Mouse (Mus musculus) gastrocnemius, adult 8-10 months (tissue): ENCODE data around the gene Pecr. TPM values are rescaled to one million over a fixed set of nuclear protein-coding genes. Genes with fewer than 3 reads are reported as not detected.
"Not testable (repeated sequence)": the region's sequence is repeated elsewhere in the genome, so short reads cannot be mapped to it uniquely, and the experiment has no call there.

Experiments used
- DNase-seq, 2 experiments: peaks; one replicate each; pipeline ENCODE4 v3.0.0; 2022; ENCODE audit warnings: low spot score in 2 of 2
- total RNA-seq, 4 experiments: library from RNA; stranded (reverse); gene quantifications; 2 replicates each; pipeline ENCODE4 v1.2.4; 2022

The Pecr gene
- total RNA-seq, 4 experiments from 2014 or later: 14.3 to 17.5 (median 15.7) TPM

DNA sequence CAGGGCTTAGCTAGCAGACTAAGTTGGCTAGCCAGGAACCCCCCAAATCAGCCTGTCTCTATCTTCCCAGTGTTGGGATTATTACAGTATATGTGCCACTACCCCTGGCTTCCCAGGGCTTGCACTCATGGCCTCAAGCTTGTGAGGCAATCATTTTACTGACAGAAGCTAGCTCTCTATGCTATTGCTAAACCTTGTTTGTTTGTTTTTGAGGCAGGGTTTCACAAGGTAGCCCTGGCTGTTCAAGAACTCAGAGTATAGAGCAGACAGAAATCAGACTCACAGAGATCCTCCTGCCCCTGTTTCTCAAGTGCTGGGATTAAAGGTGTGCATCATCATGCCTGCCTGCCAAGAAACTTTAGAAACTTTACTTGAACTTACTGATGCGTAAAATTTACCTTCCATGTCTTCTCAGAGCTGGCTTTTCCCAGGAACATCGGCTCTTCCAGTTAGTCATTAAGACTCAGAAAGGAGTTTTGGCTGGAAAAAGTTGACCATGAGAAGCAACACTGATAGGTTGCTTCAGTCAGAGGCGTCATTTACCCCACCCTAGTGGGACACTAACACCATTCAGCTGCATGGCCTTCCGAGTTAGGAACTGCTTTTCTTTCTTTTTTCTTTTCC, 4.5 kb upstream of the Pecr start:
- no peak for DNase-seq

DNA sequence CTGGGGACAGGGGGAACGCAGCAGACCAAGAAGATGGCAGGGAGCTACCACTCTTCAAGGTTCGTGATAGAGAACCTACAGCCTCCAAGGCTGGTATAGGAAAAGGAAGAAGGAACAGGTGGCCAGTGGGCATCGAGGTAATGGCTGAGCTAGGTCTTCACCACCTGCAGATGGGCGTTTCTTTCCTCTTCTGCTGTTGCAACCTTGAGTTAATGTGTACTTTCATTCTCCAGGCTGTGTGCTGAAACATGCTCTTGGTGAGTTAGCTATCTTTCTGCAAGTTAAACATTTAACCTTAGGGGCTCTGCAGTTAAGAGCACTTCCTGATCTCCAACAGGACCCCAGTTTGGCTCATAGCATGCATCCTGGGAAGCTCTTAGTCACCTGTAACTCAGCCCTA, 3.8 kb upstream of the Pecr start:
- no peak for DNase-seq

DNA sequence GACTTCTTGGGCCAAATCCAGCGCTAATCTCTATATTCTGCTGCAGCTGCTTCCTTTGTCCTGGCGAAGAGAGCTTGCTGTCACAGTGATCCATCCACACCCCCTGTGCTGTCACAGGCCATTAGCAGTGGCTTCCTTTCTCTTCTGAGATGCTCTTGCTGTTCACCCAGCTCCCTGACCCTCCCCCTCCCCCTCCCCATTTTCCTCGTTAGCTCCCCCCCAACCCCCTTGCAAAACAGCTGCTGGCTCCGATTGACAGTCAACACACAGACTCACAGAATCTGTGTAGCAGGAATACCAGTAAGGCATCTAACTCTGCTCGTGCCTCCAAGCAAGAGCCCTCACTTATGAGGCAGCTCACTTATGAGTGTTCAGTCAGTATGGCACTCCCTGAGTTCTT, 2.8 kb upstream of the Pecr start:
- DNase-seq: no peak

DNA sequence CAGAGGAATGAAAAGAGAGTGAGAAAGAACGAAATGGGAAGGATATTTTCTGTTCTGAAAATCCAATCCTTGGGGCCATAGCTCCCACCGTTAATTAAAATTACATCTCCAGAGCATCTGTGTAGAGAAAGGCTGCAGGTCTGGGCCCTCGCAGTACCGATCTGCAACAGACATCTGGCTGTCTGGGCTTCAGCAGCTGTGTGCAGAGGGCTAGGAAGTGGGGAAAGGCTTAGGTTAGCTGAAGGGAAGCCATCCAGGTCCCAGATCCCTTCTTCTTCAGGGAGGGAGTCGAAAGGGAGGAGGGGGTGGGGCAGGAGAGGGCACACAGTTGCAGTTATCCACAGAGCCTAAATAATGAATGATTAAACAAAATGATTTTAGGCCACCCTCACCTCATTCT, 425 bp upstream of the Pecr start:
- DNase-seq: no peak

DNA sequence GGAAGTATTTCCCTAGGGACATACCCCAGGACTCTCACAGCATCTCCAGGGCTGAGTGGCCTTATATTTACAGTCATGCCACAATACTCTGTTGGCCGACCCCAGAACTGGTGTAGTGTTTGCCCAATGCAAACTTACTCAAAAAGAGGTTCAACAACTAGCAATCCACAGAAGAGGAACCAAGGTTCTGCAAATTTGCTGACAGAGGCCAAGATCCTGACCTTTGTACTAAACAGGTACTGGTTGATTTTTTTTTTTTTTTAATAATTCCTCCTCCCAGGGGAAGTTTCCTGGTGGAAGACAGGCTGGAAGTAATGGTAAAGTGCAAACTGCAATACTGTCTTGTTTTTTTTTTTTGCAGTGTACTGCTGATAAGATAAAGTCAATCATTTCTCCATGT, 1.5 kb downstream of the Pecr start:
- no peak for DNase-seq

DNA sequence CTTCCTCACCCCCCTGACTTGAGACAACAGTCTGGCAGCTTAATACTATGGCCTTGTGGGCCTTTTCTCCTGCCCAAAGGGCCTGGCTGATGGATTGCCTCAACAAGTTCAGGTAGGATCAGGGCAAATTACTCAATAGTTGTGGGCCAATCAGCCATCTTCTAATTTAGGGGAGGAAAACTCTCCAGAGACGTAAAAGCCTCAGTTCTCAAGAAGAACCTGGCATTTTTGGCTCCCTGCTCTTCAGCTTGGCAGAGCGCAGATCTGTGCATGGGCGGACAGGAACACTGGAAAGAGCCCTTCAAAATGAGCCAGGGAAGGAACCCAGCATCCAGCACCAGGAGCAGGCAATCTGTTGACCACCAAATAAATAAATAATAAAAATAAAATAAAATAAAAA, 6.0 kb downstream of the Pecr start:
- DNase-seq: no peak

DNA sequence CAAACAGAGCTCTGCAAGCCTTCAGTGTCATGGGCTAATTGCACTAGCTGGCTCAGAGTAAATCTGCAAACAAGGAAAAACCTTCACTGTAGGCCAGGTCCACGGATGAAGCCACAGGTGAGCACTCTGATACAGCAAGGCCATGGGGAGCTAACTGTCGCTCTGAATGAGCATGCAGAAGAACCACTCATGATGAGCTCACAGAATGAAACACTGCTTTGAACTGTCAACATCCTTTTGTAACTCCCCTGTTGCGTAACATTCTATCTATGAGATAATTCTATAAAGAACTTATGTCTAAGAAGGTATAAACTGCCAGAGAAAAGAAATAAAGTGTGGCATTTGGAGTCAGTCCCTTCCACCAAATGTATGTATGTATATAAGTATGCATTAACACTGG, 21.0 kb downstream of the Pecr start:
- DNase-seq: no peak

DNA sequence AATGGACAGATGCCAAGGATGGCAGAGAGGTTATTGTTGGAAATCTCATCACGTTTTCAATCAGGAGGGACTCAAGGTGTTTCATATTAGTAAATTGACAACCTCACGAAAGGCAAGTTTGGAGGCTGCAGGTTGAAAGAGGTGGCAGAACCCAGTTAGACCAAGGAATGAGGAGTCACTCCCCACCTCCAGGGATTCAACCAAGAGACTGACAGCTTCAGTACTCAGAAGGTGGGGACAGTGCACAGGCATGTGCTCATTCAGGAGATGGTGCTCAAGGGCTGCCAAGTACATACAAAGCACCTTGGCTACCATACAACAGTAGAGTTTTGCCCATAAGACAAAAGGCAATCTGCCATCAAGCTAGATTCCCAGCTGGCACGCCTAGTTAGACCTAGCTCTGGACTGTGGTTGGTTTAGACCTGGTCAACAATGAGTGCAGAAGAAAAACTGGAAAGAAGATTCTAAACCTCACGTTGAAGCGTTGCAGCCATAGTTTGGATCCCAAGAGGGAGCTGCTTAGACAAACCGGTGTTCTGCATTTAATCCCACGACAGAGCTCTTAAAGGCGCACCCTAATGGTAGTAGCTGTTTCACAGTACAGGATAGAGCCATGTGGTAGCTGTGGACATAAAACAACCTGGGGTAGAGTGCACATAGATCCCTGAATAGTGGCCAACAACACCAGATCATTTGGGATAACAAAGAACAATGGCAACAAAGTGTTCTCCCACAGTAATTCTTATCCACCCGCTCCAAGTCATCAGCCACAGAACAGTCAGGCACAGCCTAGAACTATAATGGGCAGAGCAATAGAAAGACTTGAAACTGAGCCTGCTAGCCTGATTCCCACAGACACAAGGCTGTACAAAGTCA, 27.5 kb downstream of the Pecr start:
- no peak for DNase-seq

DNA sequence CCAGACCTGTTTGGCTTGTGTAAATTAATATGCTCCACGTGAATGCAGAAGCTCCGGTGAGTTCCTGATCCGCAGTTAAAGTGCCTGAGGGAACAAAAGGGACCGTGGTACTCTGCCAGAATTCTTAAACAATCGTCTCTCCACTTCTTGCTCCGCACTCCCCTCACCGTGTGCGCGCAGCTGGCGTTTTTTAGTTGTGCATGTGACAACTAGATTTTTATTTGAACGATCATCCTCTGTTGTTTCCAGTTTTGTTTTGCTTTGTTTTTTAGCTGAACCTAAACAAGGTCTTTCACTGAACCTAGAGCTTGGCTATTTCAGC, 28.3 kb downstream of the Pecr start:
- no peak for DNase-seq

DNA sequence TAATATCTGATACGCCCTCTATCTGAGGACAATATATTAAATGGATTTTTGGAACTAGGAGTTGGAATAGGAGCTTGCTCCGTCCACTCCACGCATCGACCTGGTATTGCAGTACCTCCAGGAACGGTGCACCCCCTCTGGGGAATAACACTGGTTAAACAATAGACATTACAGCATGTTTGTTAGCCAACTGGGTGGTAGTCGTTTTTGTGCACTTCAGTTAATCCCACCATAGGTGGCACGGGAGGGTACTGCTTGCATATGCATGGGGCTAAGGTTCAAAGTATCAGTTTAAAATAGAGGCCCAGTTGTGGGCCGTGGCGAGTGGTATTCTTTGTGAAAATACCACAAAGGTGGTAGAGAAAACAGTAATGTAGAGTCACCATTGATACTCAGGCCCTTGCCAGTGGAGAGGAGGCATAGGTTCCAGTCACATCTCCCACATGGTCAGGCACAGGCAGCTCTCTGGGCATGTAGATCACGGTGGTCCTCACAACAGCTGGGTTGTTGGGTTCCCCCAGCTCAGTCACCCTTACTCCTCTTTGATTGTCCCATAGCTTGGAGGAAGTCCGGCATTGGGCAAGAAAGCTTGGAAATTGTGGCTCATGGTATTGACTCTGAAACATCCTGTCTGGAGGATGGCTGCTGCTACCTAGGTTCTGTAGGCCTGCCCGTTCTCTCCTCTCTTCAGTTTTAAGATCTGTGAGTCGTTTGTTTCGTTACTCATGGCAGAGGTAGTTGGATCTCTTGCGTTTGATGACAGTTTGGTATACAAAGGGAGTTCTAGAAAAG, 28.9 kb downstream of the Pecr start:
- DNase-seq: peak in 1 of 2 experiments; percentile 20

DNA sequence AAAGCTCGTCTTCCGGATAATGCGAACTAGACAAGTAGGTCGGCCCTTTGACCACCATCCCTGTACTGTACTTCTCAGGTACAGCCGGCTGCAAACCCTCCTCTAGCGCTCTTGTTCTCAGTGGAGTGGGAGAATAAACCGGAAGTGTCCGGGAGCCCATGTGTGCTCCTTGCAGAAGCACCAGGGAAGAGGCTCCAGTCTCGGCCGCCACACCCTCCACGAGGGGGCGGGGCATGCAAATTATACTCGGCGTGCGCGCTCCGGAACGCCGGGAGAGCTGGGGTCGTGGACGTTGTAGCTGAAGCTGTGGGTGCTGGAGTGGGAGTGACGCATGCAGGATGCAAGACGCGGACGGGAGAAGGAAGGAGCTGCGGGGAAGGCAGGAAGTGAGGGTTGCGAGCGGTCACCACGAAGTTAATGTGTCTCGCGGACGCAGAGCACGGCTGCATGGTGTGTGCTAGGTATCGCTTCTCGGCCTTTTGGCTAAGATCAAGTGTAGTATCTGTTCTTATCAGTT, 29.5 kb downstream of the Pecr start:
- DNase-seq: peak; percentile 85 to 88

DNA sequence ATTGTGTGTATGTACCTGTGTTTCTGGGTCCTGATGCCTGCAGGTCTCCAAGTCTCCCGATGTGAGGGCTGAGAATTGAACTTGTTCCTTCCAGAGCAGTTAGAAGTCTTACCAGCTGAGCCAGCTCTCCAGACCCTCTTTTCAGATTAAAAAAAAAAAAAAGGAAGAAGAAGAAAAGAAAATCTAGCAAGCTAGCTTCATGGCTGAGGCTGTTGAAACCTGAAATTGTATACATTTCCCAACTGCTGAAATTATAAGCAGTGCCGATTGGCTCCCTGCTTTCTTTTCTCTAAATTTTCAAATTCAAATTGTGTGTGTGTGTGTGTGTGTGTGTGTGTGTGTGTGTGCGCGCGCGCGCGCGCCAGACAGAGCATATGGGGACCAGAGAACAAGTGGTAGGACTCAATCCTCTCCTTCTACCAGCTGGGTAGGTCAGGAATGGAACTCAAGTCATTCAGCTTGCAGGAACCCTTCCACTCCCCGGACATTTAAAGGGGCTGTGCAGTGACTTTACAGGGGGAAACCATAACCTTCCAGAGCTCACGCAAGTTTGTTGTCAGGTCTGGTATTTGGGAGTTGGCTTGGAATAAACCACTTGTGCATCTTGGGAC, 30.1 kb downstream of the Pecr start:
- DNase-seq: no peak

DNA sequence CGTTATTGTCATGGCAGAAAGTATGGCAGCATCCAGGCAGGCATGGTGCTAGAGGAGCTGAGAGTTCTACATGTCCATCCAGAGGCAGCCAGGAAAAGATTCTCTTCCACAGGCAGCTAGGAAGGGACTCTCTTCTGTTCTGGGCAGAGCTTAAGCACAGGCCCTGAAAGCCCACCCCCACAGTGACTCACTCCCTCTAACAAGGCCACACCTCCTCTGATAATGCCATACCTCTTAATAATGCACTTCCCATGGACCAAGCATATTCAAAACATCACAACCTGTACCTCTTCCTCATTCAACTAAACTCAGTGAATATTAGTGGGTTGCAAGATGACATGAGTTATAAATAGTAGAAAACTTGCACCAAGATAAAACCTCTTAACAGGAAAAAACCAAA, 32.3 kb downstream of the Pecr start:
- DNase-seq: no peak

DNA sequence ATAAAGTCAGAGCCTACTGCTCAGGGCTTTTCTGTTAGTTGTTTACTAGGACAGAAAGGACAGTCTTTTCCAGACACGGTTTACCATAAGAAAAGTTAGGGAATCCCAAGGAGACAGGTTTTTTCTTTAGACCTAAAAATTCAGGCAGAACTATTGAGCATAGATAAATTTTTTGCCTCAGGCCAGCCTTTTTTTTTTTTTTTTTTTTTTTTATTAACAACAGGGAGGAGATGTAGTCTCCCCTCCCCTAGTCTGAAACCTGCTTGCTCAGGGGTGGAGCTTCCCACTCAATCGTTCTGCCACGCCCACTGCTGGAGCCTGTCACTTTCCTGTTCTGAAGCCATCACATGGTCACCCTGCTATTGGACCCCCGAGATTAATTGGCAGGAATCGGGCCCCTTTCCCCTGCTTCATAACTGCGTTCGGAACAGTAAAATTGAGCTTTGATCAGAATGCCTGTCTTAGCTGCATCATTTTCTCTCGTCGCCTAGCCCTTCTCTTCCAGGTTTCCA, 35.8 kb downstream of the Pecr start:
- not testable (repeated sequence) for DNase-seq

DNA sequence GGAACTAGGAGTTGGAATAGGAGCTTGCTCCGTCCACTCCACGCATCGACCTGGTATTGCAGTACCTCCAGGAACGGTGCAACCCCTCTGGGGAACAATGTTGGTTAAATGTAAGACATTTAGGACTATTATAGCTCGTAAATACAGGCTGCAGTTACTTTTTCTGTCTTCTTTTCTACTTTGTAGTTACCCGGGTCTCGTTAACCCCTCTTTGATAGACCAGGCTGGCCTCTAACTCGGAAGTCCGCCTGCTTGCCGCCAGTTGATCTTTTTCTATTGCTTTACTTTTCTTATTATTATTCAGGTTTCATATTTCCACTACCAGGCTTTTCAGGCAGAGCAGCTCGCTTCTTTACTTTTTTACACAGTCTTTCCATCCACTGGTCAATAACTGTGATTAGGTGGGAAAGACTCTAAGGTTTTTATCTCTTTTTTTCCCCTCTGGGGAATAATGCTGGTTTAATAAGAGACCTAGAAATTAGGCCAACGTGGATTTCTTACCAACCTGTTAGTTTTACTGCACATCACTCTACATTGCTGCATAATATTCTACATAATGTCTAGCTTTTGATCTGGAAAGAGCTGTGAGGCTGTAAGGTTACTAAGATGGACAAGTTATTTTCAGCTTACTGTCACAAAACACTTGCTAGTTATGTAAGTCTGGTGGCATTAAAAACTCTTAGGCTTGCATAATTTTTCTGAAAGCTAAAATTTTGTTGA, 39.6 kb downstream of the Pecr start:
- DNase-seq: no peak

DNA sequence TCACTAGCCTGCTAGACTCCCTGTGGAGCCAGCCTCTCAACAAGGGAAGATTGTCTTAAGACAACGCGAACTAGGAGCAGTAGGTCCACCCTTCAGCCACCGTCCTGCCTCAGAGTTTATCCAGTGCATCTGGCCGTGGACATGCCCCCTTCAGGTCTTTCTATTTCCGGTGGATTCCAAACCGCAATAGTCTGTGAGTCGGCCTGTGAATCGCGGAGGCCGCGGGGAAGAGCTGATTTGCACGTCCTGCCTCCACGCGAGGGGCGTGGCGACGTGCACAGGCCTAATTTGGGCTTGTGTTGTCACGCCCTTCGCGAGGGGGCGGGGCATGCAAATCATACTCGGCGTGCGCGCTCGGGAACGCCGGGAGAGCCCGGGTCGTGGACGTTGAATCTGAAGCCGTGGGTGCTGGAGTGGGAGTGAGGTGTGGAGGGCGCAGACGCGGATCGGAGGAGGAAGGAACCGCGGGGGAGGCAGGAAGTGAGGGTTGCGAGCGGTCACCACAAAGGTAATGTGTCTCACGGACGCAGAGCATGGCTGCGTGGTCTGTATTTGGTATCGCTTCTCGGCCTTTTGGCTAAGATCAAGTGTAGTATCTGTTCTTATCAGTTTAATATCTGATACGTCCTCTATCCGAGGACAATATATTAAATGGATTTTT, 40.3 kb downstream of the Pecr start:
- peak; percentile 94 to 97 for DNase-seq

DNA sequence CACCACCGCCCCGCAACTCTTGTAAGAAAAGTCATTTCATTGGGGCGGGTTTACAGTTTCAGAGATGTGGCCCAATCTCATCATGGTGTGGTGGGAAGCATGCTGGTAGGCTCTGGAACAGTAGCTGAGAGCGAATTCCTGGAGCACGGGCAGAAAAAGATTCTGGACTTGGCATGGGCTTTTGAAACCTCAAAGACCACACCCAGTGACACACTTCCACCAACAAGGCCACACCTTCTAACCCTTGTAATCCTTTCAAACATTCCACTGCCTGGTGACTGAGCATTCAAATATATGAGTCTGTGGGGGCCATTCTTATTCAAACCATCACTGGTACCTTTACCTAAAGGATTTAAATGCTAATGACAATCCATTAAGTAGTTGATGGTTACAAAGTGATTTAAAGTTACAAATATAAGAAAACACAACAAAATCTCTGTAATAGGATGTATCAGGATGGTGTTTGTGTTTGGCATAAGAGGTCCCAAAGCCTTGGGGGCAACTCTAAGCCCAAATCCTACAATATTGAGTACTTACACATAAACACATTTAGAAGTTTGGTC, 41.5 kb downstream of the Pecr start:
- no peak for DNase-seq

DNA sequence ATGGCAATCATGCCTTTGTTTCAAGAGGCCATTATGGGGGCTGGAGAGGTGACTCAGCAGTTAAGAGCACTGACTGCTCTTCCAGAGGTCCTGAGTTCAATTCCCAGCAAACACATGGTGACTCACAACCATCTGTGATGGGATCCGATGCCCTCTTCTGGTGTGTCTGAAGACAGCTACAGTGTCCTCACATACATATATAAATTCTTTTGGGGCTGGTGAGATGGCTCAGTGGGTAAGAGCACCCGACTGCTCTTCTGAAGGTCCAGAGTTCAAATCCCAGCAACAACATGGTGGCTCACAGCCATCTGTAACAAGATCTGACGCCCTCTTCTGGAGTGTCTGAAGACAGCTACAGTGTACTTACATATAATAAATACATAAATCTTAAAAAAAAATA, 45.0 kb downstream of the Pecr start:
- not testable (repeated sequence) for DNase-seq

DNA sequence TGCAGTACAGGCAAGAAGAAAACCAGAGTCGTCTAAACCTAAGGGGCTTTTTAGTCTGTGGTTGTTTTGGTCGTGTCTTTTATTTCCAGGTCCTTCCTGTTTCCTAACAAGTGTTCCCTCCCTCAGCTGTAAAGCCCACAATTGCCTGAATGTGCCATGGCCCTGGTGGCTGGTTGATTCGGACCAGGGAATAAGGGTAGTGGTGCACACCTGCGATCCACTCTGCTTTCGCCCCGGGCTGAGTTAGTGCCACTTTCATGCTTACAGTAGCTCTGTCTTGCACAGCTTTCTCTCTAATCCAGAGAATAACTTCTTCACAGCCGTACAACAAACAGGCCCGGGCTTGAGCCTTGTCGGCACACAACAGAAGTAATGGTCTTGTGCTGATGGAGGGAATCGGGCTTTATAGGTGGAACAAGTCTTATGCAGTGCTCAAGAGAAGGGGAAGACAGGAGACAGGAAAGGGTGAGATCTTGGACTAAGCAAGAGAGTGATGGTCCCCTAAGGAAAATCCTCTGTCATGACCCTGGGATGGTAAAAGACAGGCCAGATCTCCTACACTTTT, 46.0 kb downstream of the Pecr start:
- no peak for DNase-seq
